Mouse (Mus musculus): ENCODE results near the gene Cct4.

The Cct4 gene

GRCm38 (mm10) chr11:22990393-22991126 is at the start of gene Cct4:
Gene Cct4, plus strand, starts transcription at chr11:22990519.
- CTCF ChIA-PET: interaction anchor here in 2 of 4 experiments (0.6 to 2.1 kb wide), 4 partner anchors 9 to 1096 kb away, joined by 3 to 6 read pairs (median 4); partner anchors contain the start of genes Commd1 (in 1 of the 2), Fam161a (in 1 of the 2) and Gm28048 (in 1 of the 2)
- POLR2A ChIA-PET: interaction anchor here (0.5 to 19.1 kb wide), 105 partner anchors 8 to 1276 kb away, joined by 3 to 427 read pairs (median 5); partner anchors contain the start of genes Commd1 (in 4 of the 4), Fam161a (in 4 of the 4), Gm28048 (in 4 of the 4) and Xpo1 (in 3 of the 4)

- CTCF ChIA-PET: interaction anchor here in 3 of 4 experiments (0.5 to 4.3 kb wide), 19 partner anchors 7 to 714 kb away, joined by 3 to 19 read pairs (median 5); no protein-coding TSS in a partner anchor
- POLR2A ChIA-PET: interaction anchor here (0.5 to 6.5 kb wide), 62 partner anchors 8 to 960 kb away, joined by 3 to 45 read pairs (median 4); partner anchors contain the start of genes B3gnt2 (in 3 of the 4), Cct4 (in 2 of the 4), Commd1 (in 2 of the 4) and Gm28048 (in 1 of the 4)
These were observed 41.2 kb upstream of the Cct4 start for GRCm38 (mm10) chr11:22949101-22949500.

- ChIA-PET POLR2A (interaction anchor here (0.8 to 6.5 kb wide), 25 partner anchors 9 to 329 kb away, joined by 3 to 45 read pairs (median 7); partner anchors contain the start of genes B3gnt2 (in 2 of the 4), Cct4 (in 1 of the 4) and Commd1 (in 1 of the 4)), CTCF (interaction anchor here (0.8 to 4.3 kb wide), 22 partner anchors 11 to 329 kb away, joined by 3 to 19 read pairs (median 4); no protein-coding TSS in a partner anchor)
These were observed 40.2 kb upstream of the Cct4 start for GRCm38 (mm10) chr11:22950131-22950530.

GRCm38 (mm10) chr11:22952668-22953067 is 37.7 kb upstream of the Cct4 start:
- CTCF ChIA-PET: no interaction called here

GRCm38 (mm10) chr11:22956346-22956745 is 34.0 kb upstream of the Cct4 start:
- POLR2A ChIA-PET: interaction anchor here (0.6 to 2.6 kb wide), 31 partner anchors 8 to 374 kb away, joined by 3 to 14 read pairs (median 4); partner anchors contain the start of genes Commd1 (in 2 of the 4), Gm28048 (in 2 of the 4) and B3gnt2 (in 1 of the 4)
- CTCF ChIA-PET: interaction anchor here (0.6 to 3.6 kb wide), 42 partner anchors 8 to 693 kb away, joined by 3 to 33 read pairs (median 4); partner anchors contain the start of genes B3gnt2 (in 2 of the 4), Commd1 (in 2 of the 4) and Gm28048 (in 2 of the 4)

More at GRCm38 (mm10) chr11:22952668-22953067, 37.7 kb upstream of the Cct4 start:
- POLR2A ChIA-PET: interaction anchor here in 1 of 4 experiments (0.8 kb wide), 1 partner anchor 14 kb away, joined by 3 read pairs; no protein-coding TSS in a partner anchor

- ChIA-PET CTCF (interaction anchor here (0.6 to 3.6 kb wide), 44 partner anchors 8 to 693 kb away, joined by 3 to 33 read pairs (median 4); partner anchors contain the start of genes B3gnt2 (in 2 of the 4), Commd1 (in 2 of the 4) and Gm28048 (in 2 of the 4)), POLR2A (interaction anchor here (0.6 to 2.6 kb wide), 28 partner anchors 8 to 374 kb away, joined by 3 to 13 read pairs (median 4); partner anchors contain the start of genes Commd1 (in 2 of the 4), Gm28048 (in 2 of the 4) and B3gnt2 (in 1 of the 4))
These were observed 33.5 kb upstream of the Cct4 start for GRCm38 (mm10) chr11:22956830-22957229.

- ChIA-PET CTCF (interaction anchor here (0.5 to 3.6 kb wide), 16 partner anchors 9 to 922 kb away, joined by 3 to 33 read pairs (median 5); partner anchors contain the start of gene B3gnt2 (in 1 of the 4)), POLR2A (interaction anchor here in 3 of 4 experiments (1.0 to 2.6 kb wide), 10 partner anchors 9 to 328 kb away, joined by 3 to 13 read pairs (median 4); partner anchors contain the start of genes Commd1 (in 1 of the 3) and Gm28048 (in 1 of the 3))
These were observed 32.4 kb upstream of the Cct4 start for GRCm38 (mm10) chr11:22957791-22958374.

- CTCF ChIA-PET: interaction anchor here in 2 of 4 experiments (0.5 to 1.0 kb wide), 2 partner anchors 117 to 184 kb away, joined by 3 to 6 read pairs; no protein-coding TSS in a partner anchor
- POLR2A ChIA-PET: interaction anchor here in 2 of 4 experiments (0.7 to 2.0 kb wide), 10 partner anchors 7 to 341 kb away, joined by 3 to 7 read pairs (median 4); partner anchors contain the start of gene B3gnt2 (in 1 of the 2)
These were observed 28.2 kb upstream of the Cct4 start for GRCm38 (mm10) chr11:22962101-22962500.

- ChIA-PET CTCF (interaction anchor here (0.6 to 1.6 kb wide), 7 partner anchors 12 to 1593 kb away, joined by 3 to 10 read pairs (median 3); partner anchors contain the start of gene Ugp2 (in 1 of the 4)), POLR2A (interaction anchor here in 3 of 4 experiments (0.5 to 2.0 kb wide), 14 partner anchors 8 to 343 kb away, joined by 3 to 8 read pairs (median 4); partner anchors contain the start of genes Cct4 (in 1 of the 3), Commd1 (in 1 of the 3) and Gm28048 (in 1 of the 3))
These were observed 25.9 kb upstream of the Cct4 start for GRCm38 (mm10) chr11:22964401-22964800.

- CTCF ChIA-PET: interaction anchor here in 3 of 4 experiments (0.6 to 1.6 kb wide), 7 partner anchors 11 to 678 kb away, joined by 3 to 10 read pairs (median 5); no protein-coding TSS in a partner anchor
- POLR2A ChIA-PET: interaction anchor here (0.6 to 2.0 kb wide), 17 partner anchors 9 to 344 kb away, joined by 3 to 8 read pairs (median 3); partner anchors contain the start of genes Cct4 (in 1 of the 4), Commd1 (in 1 of the 4) and Gm28048 (in 1 of the 4)
These were observed 24.8 kb upstream of the Cct4 start for GRCm38 (mm10) chr11:22965503-22965902.

GRCm38 (mm10) chr11:22969486-22969885 is 20.8 kb upstream of the Cct4 start:
- POLR2A ChIA-PET: interaction anchor here in 3 of 4 experiments (0.7 to 7.8 kb wide), 19 partner anchors 9 to 348 kb away, joined by 3 to 94 read pairs (median 4); partner anchors contain the start of genes Cct4 (in 2 of the 3), Commd1 (in 2 of the 3), Gm28048 (in 2 of the 3) and B3gnt2 (in 1 of the 3)
- CTCF ChIA-PET: interaction anchor here (0.5 to 2.2 kb wide), 25 partner anchors 9 to 744 kb away, joined by 3 to 8 read pairs (median 4); partner anchors contain the start of genes Commd1 (in 2 of the 4), Gm28048 (in 2 of the 4), Ahsa2 (in 1 of the 4) and B3gnt2 (in 1 of the 4)

GRCm38 (mm10) chr11:22970546-22970945 is 19.8 kb upstream of the Cct4 start:
- POLR2A ChIA-PET: interaction anchor here in 2 of 4 experiments (0.6 to 7.8 kb wide), 14 partner anchors 10 to 407 kb away, joined by 3 to 94 read pairs (median 4); partner anchors contain the start of genes Cct4 (in 2 of the 2), Commd1 (in 2 of the 2), Gm28048 (in 2 of the 2) and B3gnt2 (in 1 of the 2)
- CTCF ChIA-PET: interaction anchor here in 1 of 4 experiments (1.1 to 2.2 kb wide), 4 partner anchors 12 to 343 kb away, joined by 4 to 6 read pairs (median 4); partner anchors contain the start of genes Cct4 and Commd1

GRCm38 (mm10) chr11:22971835-22972709 is 18.2 kb upstream of the Cct4 start, which contains the start of gene Zrsr1:
Gene Zrsr1, plus strand, starts transcription at chr11:22972005.
- ChIA-PET POLR2A (interaction anchor here in 2 of 4 experiments (0.6 to 7.8 kb wide), 18 partner anchors 8 to 694 kb away, joined by 3 to 94 read pairs (median 3); partner anchors contain the start of genes Cct4 (in 2 of the 2), Commd1 (in 2 of the 2), Gm28048 (in 2 of the 2) and Fam161a (in 1 of the 2)), CTCF (interaction anchor here in 2 of 4 experiments (0.9 to 1.4 kb wide), 2 partner anchors 17 to 340 kb away, joined by 3 read pairs; no protein-coding TSS in a partner anchor)

GRCm38 (mm10) chr11:22972746-22973526 is 17.4 kb upstream of the Cct4 start:
- CTCF ChIA-PET: interaction anchor here in 1 of 4 experiments (0.6 kb wide), 1 partner anchor 148 kb away, joined by 5 read pairs; no protein-coding TSS in a partner anchor
- POLR2A ChIA-PET: interaction anchor here in 3 of 4 experiments (0.5 to 7.8 kb wide), 18 partner anchors 7 to 1392 kb away, joined by 3 to 94 read pairs (median 4); partner anchors contain the start of genes Cct4 (in 2 of the 3), Commd1 (in 2 of the 3), Fam161a (in 2 of the 3) and Gm28048 (in 2 of the 3)
